Mouse (Mus musculus) olfactory bulb, adult 2 months (tissue): ENCODE results near the gene Grik2.

Experiments
- CTCF ChIP-seq: fragments of 200-500 bp; IDR thresholded peaks from 2 replicates; pipeline ENCODE4 v1.5.1; 2012; ENCODE audit warnings: low read depth, mild to moderate bottlenecking, low read length, moderate library complexity; ENCODE audit not compliant: insufficient read depth
- POLR2A ChIP-seq: fragments of 200-500 bp; IDR thresholded peaks from 2 replicates; pipeline ENCODE4 v1.6.1; 2012; ENCODE audit warnings: mild to moderate bottlenecking, low read depth, low read length, moderate library complexity; ENCODE audit not compliant: insufficient read depth

DNA sequence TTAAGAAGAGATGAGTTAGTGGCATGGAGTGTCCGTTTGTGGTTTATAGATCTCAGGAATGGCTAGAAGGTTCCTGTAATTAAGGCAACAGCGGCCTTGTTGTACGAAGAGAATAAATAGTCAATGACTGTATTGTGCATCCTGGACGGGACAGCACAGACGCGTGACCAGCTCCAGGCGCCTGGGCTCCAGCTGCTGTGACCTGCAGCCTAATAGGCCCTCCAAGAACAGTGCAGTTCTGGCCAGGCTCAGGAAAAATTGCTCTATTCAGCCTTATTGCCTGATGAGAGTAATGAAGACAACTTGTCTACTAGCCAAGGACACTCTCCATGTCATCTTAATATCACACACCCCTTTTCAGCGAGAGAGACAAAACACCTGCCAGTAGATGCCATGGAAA is 1.8 kb upstream of the Grik2 start:
- TF ChIP-seq CTCF (no peak), POLR2A (no peak)
